Mouse (Mus musculus): ENCODE results near the gene Syk.

Syk gene

DNA sequence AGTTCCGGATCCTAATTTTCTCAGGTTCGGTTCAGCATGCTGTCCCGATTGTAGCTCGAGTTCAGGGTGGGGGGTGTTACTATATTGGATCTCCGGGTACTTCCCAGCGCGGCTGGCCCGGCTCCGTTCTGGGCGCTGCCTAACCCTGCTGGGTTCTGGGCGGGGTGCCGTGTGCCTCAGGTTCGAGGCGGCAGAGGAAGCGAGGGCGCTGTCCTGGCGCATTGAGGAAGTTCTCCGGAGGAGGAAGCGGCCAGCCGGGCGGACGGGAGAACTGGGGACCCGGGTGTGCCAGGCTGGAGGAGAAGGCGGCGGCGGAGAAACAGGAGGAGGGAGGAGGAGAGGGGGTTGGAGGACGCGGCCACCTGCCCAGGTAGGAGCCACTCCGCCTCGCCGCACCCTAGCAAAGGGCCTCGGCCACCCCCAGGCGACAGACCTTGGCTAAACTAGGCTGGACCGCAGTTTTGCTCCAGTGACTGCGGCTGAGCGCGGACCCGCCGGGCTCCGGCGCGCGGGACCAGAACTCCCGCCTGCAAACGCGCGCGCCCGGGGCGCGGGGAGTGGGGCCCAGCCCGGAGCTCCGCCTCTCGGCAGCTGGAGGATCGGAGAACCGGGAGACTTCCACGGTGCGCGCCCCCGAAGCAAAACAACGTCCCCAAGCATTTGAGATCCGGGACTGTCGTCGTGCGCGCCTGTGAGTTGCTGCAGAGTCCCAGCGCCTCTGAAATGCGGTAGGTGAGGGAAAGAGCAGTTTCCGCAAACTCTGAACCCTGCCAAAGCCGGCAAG is at the start of gene Syk:
TSS of gene Syk (plus strand) at position 296 of the 784 bp plus-strand sequence.
- peak; percentile 42 to 59 for DNase-seq (ENCODE audit: low spot score in 2 of 2)

DNA sequence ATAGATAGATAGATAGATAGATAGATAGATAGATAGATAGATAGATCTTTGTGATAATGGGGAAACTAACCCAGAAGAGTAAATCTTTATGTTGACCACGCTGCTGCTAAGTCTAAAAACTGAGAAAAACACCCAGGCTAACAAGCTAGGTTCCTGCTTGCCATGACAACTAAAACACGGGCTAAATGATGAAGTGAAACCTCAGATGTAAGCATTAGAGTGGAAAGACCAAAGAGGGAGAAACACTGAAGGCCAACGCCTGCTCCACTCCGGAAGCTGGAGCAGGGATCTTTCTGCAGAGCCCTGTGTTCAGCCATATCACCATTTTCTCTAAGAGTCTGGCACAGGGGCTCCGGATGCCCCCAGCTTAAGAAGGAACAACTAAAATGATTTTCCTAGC is 49.3 kb upstream of the Syk start:
- DNase-seq (ENCODE audit: low spot score in 2 of 2), result no peak

DNA sequence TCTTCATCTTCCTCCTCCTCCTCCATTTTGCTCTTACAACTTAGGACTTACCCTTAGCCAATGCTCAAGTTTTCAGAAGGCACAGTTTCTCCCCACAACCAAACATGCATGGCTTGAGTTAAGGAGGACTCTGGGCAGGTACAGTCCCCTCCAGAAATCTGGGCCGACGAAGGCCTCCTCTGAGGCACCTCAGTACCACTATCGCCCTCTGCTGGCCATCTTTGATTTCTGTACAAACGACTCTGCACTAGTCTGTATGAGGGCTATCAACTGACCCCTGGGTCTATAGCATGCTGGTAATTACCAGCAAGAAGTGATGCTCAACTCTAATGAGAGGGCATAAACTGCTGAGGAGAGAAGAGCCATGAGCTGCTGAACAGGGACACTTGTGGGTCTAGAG is 47.4 kb upstream of the Syk start:
- peak; percentile 34 to 76 for DNase-seq (ENCODE audit: low spot score in 2 of 2)

DNA sequence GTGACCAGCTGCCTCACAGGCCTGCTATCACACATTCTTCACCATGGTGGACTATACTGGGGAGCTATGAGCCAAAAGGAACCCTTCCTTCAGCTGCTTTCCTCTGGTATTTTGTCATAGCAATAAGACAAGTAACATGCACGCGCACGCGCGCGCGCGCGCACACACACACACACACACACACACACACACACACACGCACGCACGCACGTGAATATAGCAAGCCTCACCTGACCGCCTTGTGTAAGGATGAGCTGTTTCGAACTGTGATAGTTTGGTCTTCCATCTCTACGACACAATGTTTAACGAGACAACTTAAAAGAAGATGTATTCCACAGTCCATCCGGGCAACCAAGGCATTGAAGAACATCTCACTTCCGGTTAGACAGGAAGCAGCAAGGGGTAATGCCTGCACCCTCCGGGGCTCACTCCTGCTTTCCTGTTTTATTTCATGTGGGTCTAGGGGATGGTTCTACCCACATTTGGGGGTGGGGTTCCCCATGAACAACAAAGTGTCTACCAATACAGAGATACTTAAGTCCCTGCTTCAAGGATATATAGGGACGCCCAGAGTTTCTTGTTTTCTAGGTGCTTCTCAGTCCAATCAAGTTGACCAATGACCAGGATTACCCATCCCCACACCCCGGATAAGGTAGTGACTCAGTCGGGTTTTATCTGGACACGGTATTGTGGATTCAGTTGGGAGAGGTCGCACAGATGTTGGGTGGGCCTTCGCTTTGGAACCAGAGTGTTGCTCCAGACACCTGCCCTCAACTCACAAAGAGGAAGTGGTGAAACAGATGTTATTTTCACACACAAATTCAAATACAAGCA is 45.0 kb upstream of the Syk start:
- no peak for DNase-seq (ENCODE audit: low spot score in 2 of 2)

DNA sequence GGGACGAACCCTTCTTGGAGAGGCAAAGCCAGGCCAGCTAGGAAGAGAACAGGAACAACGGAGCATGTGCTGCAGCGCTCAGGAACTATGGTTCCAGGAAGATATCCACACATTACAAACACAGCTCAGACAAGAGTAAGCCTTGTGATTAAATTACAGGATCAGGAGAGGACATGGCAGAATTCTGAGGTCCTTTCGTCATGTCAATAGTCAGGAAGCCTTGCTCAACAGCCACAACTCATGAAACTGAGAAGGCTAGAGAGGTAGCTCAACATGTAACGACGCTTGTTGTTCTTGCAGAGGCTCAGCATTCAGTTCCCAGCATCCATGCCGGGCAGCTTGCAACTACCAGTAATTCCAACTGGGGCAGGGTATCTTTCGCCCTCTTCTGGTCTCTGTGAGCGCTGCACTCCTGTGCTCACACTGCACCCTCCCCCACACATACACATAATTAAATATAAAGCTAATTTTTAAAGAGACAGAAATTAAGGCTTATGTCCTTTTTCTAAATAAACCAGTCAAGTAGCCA is 44.3 kb upstream of the Syk start:
- peak in 1 of 2 experiments; percentile 25 for DNase-seq (ENCODE audit: low spot score in 2 of 2)

DNA sequence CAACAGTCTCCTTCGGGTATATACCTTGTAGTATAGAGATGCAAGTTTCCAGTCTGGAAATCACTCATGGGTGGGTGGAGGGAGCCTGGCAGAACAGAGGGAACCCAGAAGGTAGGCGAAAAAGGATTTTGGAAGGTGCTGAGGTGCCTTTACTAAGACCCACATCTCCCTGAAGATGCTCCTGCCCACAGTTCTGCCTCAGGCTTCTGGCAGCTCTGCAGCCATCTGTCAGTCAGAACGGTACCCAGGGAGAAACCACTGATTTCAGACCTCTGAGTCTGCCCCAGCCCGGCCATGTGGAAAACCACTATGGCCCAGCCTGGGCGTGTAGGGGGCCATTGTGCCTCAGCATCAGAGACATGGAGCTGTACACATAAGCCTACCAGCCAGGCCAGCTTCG is 43.5 kb upstream of the Syk start:
- DNase-seq (ENCODE audit: low spot score in 2 of 2), result peak in 1 of 2 experiments; percentile 16

DNA sequence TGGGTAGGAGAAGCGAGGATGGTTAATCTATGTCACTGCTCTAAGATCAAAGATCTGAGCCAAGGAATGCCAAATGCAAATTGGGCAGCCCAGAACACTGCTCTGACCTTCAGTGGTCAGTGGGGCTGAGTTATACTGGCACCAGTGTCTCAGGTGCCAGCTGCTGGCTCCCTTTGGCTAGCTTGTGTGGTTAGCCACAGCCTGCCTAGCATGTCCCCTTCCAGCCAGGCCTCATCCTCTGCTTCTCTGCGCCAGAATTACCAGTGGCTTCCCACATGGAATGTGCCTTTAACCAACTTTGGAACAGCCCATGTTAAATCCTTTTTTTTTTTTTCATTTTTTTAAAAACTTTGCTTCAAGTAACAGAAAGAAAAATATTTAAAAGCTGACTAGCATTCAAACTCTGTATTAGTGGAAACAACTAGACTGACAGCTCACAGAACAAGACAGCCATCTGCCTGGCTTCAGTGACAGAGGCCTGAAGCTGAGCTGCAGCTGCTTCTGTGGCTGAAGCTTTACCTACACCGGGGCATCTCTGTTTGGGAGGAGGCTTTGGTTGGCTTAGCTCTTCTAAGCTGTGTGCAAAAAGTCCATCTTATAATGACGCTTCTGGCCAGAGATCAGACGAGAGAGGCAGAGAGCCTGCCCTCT is 41.5 kb upstream of the Syk start:
- no peak for DNase-seq (ENCODE audit: low spot score in 2 of 2)

DNA sequence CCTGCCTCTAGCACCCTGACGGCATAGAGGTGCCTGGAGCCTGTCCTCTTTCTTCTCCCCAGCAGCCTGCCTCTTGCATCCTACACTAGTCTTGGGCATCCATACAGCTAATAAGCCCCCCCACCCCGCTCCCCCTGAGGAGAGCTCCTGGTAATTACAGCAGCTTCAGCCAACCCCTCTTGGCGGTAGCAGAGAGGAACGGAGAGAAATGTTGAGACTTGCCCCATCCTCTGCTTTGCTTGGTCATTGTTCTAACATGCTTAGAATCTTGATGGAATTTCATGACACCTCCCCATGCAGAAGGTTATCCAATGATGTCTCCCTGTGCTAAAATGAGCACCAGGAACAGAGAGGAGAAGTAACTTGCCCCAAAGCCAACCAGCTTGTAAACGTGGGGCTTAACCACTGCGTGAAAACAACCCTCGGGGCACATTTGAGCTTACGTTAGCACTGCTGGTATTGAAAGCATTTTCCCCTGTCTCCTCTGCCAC is 40.9 kb upstream of the Syk start:
- no peak for DNase-seq (ENCODE audit: low spot score in 2 of 2)

DNA sequence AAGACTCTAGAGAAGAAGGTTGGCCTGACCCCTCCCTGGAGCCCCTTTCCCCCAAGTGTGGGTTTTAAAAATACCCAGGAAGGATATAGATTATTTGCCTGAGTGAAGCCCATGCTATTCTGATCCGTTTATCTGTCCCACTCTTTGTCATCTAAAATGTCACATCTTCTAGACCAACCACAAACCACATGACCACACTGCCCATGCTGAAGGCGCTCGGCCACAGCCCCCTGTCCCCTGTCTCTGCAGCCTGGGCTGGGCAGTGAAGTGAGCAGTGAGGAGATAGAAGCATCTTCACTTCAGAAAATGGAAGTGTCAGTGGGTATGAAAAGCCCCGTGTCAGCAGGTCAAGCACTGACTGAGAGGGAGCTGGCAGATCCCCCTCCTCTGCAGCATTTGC is 40.3 kb upstream of the Syk start:
- no peak for DNase-seq (ENCODE audit: low spot score in 2 of 2)

DNA sequence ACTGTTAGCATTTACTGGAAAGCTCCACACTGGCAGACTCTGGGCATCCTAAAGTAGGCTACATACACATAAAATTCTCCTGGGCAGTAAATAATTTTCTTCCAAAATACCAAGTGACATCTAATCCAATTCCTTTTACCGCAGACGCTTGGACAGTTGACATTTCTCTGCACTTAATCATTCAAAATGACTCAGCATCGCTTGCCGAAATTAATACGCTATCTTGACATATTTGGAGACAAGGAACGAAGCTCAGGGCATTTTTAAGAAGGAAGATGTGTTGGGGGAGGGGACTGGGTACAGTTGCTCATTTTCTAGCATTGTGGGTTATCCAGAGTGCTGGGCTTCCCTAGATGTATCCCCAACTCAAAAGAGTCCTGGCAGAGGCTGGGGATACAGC is 36.7 kb upstream of the Syk start:
- no peak for DNase-seq (ENCODE audit: low spot score in 2 of 2)

DNA sequence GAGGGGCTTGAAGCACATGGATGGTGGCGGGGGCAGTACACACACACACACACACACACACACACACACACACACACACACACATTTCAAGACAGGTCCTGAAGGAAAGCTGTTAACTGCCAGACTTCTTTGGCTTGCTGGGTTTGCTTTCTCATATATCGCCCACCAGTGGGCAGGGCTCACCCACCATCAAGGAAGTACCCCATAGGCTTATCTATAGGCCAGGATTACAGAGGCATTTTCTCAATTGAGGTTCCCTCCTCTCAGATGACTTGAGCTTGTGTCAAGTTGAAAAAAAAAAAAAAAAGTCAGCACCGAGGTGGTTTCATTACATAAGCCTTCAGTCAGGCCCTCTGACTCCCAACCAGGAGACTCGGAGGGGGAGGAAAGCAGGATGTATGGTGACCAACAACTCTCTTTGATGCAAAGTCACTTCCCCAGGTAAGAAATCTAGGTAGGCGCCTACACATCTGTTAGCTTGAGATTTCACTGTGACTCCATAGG is 32.2 kb upstream of the Syk start:
- DNase-seq (ENCODE audit: low spot score in 2 of 2), result no peak

DNA sequence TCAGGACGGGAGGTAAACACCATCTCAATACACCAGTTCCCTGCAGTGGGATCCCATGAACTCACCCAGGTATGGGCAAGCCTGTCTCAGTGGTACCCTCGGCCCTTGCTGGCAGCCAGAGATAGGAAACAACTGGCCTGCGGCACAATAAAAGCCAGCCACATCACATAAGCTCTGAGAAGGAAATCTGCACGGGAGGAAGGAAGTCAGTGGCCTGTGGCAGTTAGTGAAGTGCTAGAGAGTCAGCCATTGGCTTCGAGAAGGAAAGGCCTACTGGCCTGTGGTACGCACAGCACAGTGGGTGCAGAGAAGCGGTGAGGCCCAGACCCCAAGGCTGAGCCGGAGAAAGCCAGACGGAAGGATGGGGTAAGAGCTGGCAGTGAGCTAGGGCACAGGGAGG is 31.7 kb upstream of the Syk start:
- DNase-seq (ENCODE audit: low spot score in 2 of 2), result no peak

DNA sequence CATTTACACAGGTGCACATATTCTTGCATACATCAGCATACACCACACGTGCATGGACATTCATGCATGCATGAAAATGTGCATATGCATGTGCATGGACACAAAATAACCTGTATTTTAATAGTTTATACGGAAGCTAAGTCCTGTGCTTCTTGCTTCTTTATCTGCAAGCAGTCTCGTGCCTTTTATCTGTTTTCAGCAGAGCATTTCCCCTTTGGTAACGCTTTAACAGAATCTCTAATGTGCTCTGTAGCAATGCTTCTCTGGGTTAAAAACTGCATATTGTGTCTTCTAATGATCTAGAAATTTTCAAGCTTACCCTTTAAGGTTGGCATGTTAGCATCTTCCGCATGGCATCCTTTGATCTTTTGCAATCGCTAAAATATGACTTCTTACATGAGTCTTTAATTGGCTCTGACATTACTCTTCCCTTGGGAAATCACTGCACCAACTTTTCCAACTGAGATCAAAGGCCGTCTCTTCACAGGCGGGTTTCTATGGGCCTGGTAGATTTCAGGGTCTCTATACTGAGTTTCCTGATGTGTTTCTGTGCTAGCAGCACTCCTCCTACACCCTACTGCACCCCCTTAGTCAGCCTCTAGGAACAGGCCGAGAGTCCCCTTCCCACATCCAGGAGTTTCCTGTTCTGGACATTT is 30.0 kb upstream of the Syk start:
- no peak for DNase-seq (ENCODE audit: low spot score in 2 of 2)

DNA sequence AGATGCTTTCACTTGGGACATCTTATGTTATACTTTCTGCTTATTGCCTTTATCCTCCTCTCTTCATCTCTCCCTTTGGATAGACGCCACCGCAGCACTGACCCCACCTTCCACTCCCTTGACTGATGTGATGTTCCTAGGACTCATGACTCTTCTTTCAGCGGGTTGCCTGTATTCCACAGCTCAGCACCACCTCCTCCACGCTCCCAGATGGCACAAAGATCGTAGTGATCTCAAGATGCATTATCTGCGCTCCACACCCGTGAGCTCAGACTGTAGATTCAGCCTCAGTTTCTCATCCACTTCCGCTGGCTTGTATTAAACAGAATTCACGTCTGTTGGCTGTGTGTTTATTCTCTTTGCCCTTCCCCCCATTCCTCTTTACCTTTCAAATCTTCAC is 28.3 kb upstream of the Syk start:
- no peak for DNase-seq (ENCODE audit: low spot score in 2 of 2)

DNA sequence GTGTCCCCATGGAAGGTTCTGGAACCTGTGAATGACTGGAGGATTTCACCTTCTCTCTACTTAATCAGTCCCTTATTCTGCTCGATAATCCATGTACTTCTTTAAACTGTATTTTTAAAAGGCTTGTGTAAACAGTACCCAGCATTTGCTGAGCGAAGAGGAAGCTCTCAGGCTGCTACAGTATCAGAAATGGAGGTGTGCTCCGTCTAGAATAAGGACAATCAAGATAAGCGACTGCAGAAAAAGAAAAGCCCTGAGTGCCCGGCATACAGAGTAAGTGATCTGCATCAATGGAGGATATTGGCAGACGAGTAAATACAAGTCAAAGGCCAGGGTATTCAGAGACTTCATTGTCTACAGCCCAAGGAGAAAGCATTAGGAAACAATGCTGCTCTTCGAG is 25.6 kb upstream of the Syk start:
- no peak for DNase-seq (ENCODE audit: low spot score in 2 of 2)

DNA sequence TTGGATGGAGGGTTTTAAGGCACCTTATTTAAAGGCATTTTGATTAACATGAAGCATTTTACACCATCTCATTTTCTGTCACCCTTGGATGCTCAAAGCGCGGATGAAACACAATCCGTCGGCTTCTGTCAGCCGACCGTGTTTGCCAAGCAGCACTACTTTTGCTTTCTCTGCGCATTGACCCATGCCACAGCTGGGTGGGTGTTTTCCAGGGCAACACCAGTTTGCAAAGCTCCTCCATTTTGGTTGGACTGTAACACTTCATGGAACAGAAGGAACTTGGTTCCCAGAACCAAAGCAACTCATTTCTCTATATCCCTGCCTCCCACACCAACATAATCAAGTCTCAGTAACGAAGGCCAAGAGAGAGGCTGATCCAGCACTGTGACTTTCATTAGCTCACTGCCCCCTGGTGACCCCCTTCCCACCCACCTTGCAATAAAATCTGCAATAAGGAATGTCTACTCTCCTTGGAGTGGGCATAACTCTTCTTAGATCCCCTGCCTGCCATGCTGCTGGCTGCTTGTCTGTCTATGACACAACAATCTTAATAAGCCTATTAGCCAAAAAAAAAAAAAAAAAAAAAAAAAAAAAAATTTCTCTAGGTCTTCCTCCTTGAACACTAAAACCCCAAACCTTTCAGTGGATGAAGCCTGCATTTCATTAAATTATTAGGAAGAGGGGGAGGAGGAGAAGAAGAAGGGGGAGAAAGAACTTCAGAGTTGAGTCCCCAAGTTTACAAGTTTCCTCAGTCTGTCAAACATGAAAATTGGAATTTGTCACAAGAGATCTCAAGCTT is 21.4 kb upstream of the Syk start:
- no peak for DNase-seq (ENCODE audit: low spot score in 2 of 2)

DNA sequence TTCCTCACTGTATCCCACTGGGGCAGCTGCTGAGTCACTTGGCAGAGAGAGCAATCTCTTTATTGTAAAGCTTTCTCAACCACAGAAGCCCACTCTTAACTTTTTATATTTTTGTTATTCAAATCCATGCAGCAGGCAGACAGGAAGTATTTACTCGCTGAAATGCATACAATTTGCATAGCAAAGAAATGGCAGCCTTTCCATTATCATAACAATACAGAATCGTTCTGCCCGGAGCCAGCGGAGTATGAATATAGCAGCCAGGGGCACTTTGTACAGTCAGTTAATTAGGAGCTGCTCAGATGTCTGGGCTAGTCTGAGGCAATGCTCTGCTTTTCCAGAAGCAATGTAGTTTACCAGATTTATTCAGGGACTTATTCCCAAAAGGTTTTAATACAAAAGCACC is 20.8 kb upstream of the Syk start:
- DNase-seq (ENCODE audit: low spot score in 2 of 2), result no peak

DNA sequence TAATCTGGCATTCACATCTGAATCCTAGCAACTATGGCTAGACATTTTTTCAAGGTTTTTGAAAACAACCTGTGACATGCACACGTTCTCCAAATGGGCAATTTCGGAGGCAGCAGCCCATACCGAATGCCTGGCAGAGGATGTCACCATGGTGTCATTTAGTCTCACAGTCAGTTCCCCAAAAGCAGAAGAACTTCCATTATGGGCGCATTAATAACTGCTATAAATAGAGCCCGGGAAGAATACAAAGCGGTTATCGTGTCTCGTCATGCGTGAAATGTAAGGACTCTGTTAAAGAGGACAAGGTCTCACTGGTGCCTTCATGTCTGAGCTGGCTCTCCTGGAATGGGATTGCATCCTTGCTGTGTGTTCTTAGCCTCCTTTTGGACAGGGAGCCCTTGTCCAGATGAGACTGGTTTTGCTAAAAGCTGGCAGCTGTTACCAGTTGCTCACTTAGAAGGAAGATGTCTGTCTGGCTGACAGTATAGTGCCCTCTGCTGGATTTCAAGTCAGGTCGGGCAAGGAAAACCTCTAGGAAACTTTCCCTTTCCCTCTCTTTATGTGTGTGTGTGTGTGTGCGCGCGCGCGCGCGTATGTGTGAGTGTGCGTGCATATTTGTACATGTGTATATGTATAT is 17.8 kb upstream of the Syk start:
- no peak for DNase-seq (ENCODE audit: low spot score in 2 of 2)

DNA sequence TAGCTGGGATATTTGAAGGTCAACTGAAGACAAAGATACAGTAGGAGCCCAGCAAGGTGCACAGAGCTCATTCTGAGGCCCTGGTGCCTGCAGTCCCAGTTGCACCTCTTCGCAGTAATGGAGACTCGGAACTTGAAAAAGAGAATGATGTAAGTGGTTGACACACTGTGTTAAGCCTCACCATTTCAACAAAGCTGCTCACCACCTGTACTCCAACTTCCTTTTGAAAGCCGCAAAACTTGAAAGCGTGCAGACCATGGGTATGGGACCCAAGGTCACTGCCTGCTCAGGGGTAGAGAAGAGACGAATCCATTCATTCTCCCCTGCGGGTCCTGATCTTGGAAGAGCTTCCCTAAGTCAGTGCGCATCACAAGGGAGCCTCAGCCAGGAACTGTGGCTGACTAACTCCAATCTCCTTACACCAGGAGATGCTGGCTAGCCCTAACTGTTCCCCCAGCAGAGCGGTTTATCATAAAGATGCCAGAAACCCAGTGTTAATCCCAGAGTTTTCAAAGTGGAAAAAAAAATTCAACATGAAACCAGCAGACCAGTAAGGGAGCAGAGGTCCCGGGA is 16.7 kb upstream of the Syk start:
- no peak for DNase-seq (ENCODE audit: low spot score in 2 of 2)

DNA sequence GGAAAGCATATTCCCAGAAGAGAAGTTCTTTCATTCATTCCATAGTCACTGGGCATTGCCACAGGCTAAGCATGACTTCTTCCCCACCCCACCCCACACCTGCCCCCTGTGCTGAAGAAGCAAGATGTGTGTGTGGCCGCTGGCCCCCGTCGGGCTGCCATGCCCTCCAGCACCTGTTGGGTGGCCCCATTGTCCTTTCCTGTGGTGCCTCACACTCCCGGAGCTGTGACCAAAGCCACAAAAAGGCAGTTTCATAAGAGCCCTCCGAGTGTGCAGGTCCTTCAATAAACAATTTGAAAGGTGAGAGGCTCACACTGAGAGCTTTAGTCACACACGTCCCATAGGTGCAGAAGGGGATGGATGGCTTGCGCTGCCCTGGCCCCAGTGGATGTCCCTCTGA is 16.2 kb upstream of the Syk start:
- DNase-seq (ENCODE audit: low spot score in 2 of 2), result peak in 1 of 2 experiments; percentile 34

Data from spleen, postnatal 14 days (tissue).